Mouse (Mus musculus): ENCODE measurements around the gene Ndufv1.
"Not testable (repeated sequence)": the region's sequence is repeated elsewhere in the genome, so short reads cannot be mapped to it uniquely, and the experiment has no call there.

Gene Ndufv1

DNA sequence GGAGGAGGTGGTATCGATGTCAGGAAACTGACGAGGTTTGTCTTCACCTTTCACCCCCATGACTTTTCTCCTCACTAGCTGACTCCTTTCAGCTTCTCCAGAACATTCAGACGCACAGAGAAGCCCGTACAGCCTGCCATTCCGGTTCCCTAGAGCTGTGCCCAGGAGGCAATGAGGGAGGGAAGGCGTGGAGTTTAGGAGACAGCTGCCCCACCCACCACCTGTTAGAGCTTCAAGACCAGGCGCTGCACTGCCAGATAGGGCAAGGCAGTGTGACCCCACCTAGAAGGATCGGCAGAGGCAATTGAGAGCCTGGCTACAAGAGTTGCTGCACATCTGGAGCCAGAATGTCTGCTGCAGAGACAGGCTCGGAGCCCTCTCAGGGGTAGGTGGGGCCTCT lies 40.4 kb downstream of the Ndufv1 start, which contains the start of gene Aldh3b2:
Gene Aldh3b2 (plus strand): TSS at position 100 of the 400 bp plus-strand sequence.
- DNase-seq (ENCODE audit: low spot score) = no peak

DNA sequence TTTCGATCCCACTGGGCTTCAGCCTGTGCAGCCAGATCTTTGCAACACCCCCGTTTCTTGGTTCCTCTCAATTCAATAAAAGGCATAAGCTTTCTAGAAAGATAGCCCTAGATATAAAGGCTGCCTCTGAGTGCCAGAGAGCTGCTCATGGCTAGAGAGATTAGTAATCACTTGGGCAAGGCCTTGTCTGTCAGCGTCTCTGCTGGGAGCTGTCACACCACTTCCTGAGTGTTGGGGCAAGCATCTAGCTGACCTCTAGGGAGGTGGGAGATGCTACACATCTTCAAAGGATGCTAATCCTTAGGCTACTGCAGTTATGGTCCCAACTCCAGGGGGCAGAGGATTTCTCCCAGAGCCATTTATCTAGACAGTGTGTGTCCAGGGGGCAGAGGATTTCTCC lies 45.3 kb downstream of the Ndufv1 start:
- DNase-seq (ENCODE audit: low spot score) = no peak

DNA sequence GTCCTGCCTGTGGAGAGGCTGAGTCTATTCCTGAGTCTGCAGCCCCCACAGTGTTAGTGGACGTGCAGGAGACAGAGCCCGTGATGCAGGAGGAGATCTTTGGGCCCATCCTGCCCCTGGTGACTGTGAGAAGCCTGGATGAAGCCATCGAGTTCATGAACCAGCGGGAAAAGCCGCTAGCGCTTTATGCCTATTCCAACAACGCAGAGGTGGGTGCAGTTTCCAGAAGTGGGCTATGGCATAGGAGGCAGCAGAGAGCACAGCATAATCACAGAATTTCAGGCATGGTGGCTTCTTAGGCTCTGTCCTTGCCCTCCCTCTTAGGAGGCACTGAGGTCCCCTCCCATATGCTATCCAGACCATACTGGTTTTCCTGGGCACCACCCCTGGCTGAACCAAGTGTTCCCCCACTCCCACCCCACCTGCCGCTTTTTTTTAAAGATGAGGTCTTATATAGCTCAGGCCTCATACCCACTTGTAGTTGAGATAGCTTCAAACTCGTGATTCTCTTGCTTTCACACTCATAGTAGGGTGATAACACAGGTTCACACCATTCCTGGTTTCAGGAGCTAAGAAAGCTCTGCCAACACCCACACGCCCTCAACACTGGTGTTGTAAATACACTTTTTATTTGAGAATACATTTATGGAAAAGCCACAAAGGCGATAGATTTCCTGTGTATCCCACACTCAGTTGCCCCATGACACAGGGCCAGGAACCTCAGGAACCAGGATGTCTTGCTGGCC lies 46.1 kb downstream of the Ndufv1 start:
- DNase-seq (ENCODE audit: low spot score) = no peak

DNA sequence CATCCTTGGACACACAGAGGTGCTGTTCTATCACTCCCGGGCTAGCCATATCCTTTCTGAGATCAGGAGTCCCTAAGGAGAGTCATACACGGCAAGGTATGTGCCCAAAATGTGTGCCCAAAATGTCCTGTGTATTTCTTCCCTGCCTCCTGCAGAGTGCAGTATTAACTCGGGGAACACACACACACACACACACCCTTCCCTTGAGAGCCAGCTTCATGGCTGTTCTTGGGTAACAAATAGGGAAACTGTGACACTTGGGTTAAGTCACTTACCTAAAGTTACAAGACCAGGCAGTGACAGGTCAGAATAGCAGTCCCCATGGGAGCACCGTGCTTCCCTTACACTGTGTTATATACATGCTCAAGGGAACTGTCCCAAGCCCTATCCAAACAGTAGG lies 48.6 kb downstream of the Ndufv1 start:
- no peak for DNase-seq (ENCODE audit: low spot score)

DNA sequence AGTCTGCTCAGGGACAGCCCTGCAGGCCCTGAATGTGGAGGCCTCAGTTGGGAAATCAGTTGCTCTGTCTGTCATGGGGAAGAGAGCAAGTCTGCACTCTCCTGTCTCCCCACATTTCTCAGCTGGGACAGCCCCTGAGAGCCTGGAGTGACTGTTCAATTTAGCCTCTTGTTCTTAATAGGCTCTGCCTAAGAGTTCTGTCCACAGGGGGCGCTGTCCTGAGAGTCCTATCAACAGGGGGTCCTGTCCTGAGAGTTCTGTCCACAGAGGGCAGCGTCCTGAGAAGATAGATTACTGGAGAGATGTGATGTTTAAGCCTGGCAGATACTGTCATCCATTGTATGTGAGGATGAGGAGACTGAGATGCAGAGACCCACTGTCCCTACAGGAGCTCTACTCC lies 50.1 kb downstream of the Ndufv1 start:
- no peak for DNase-seq (ENCODE audit: low spot score)

DNA sequence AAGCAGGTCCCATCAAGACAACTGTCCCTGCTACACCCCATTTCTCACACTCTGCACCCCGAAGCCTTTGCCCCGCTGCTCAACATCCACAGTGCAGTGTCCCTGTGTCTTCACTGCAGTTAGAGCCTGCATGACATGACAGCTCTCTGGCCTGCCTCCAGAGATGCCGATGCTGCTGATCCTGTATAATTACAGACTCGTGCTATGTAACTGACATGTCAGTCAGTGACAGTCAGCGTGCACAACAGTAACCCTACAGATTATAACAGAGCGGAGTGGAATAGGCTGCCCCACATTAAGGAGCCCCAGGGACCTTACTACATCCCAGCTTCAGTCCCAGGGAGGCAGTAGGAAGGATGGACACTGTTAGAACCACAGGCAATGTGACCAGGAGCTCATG lies 50.8 kb downstream of the Ndufv1 start:
- not testable (repeated sequence) for DNase-seq (ENCODE audit: low spot score)

DNA sequence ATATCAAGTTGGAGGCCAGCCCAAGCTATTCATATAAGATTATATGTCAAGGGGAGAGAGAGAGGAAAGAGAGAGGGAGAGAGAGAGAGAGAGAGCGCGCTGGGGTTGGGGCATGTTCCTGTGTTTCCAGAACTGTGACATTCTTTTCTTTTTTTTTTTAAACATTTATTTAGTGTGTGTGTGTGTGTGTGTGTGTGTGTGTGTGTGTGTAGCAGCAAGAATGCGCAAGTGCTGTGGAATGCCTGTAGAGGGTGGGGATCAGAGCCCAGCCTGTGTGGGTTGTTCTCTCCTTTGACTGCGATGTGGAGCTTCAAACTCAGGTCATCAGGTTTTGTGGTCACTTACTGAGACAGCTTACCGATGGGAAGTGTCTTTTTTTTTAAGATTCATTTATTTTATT lies 52.4 kb downstream of the Ndufv1 start:
- no peak for DNase-seq (ENCODE audit: low spot score)

DNA sequence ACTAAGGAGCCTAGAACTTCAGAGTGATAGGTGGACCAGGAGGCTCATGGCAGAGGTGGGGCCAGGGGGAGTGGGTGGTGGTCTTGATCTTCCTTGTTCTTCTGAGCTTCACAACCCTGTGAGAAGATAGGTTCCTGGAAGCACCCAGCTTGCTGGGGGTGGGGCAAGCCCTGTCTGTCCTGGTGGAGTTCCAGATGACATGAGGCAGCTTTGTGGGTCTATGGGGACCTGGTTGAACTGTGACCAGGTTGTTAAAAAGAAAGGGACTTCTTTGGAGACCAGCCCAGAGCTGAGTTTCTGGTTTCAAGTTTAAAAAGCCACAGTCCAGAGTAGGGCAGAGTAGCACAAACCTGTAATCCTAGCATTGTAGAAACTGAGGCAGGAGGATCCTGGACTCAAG lies 53.6 kb downstream of the Ndufv1 start:
- DNase-seq (ENCODE audit: low spot score) = no peak

DNA sequence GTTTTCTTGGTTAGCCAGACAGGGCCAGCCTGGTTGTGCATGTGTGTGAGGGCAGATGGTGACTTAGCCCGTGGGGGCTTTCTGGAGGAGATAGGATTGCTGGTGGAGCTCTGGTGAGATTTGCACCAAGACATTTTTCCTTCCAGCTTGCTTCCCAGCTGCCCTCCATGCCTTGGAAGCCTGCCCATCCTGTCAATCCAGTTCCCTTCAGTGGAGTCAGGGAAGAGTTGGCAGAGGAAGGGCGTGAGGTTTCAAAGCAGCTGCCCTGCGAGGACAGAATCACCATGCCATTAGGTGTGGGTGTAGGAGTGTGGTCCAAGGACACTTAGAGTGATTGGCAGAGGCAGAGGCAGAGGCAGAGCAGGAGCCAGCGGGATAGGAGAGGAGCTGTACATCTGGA lies 54.1 kb downstream of the Ndufv1 start, which contains the start of gene Aldh3b3:
Gene Aldh3b3 (plus strand): TSS at position 176 of the 400 bp plus-strand sequence.
- DNase-seq (ENCODE audit: low spot score) = no peak
